9 mouse cellular contexts compared by ENCODE assay signal in genomic region chr5:148952419-148952818, GRCm38 (mm10). TPM values are rescaled to one million over a fixed set of nuclear protein-coding genes. Genes with fewer than 3 reads are reported as not detected.
DNase-seq lines count a peak whose midpoint lies in the region; ATAC-seq and TF ChIP-seq lines count a peak whose summit lies in the region.
"Had no signal": no experiment of that assay in that cellular context is flagged by ENCODE, and none has a peak within 500 bp of the region (broad histone marks: within the 10 kb centered on the region; RNA-seq: fewer than 3 reads in every experiment).

No protein-coding gene starts in this region.

- H3K27me3 ChIP-seq in heart, embryonic 12.5 days (replicated peaks), result no peaks in the 10 kb centered on the region
- peaks cover 11% of the 10 kb centered on the region; the same call in 1 of the 2 replicates for H3K27me3 ChIP-seq in E14TG2a.4 (ENCODE audit: insufficient read depth, low read length)
- H3K27me3 ChIP-seq in limb, embryonic 10.5 days (ENCODE audit: low read depth, poor library complexity, severe bottlenecking), result no peaks in the 10 kb centered on the region

- H3K4me1 ChIP-seq in heart, embryonic 12.5 days (replicated peaks), result 0 out of 2 replicates have a peak, but pooled peaks cover 7% of the 10 kb centered on the region
- peaks cover 52% of the 10 kb centered on the region for H3K4me1 ChIP-seq in E14TG2a.4 (replicated peaks; ENCODE audit: low read depth, low read length)
- peaks cover 35% of the 10 kb centered on the region for H3K4me1 ChIP-seq in limb, embryonic 10.5 days

- H3K4me3 ChIP-seq in heart, embryonic 12.5 days, result no peak overlapping the region
- no peak overlapping the region for H3K4me3 ChIP-seq in E14TG2a.4 (replicated peaks; ENCODE audit: low read length)
- H3K4me3 ChIP-seq in limb, embryonic 10.5 days, result no peak overlapping the region

- H3K9me3 ChIP-seq in heart, embryonic 12.5 days (replicated peaks), result peaks cover 8% of the 10 kb centered on the region; the same call in 1 of the 2 replicates
- no peaks in the 10 kb centered on the region for H3K9me3 ChIP-seq in E14TG2a.4 (ENCODE audit: low read length)
- H3K9me3 ChIP-seq in limb, embryonic 10.5 days (replicated peaks), result no peaks in the 10 kb centered on the region

- no peaks in the 10 kb centered on the region for H3K36me3 ChIP-seq in heart, embryonic 12.5 days
- no peaks in the 10 kb centered on the region for H3K36me3 ChIP-seq in E14TG2a.4 (ENCODE audit: insufficient read depth, low read length)
- H3K36me3 ChIP-seq in limb, embryonic 10.5 days, result peaks cover 2% of the 10 kb centered on the region; the same call in 1 of the 2 replicates

- ATAC-seq in heart, embryonic 12.5 days (ENCODE audit: insufficient number of reproducible peaks, low FRiP score), result no peak

- TF ChIP-seq CTCF in E14TG2a.4 (conservative IDR thresholded peaks at IDR 0.05; ENCODE audit: low read length), result peak; percentile 86

- peak; percentile 20 to 73 for DNase-seq in heart, adult 18-20 months
- peak; percentile 42 for DNase-seq in 3134 (ENCODE audit: extremely low read depth, insufficient read length, low spot score)
- DNase-seq in limb, embryonic 10.5 days (ENCODE audit: low spot score), result peak; percentile 63
- peak; percentile 23 to 54 for DNase-seq in spleen, postnatal 36 days (ENCODE audit: low spot score in 2 of 2)
- DNase-seq in layer of hippocampus, postnatal 14 days (ENCODE audit: low spot score in 2 of 2), result no peak
- no peak for DNase-seq in layer of hippocampus, adult 9-11 months

- no peak overlapping the region for H3K4me2 ChIP-seq in heart, embryonic 12.5 days

- WGBS in heart, embryonic 12.5 days, result 48% methylated on average over 6 of the region's 6 CpGs
- 49% methylated on average over 6 of the region's 6 CpGs for WGBS in limb, embryonic 10.5 days

- H3K9ac ChIP-seq in heart, embryonic 12.5 days, result no peak overlapping the region

- H3K27ac ChIP-seq in heart, embryonic 12.5 days (ENCODE audit: poor library complexity, severe bottlenecking), result no peak overlapping the region
- H3K27ac ChIP-seq in limb, embryonic 10.5 days, result no peak overlapping the region

RNA-seq across cellular contexts. Expression of gene Katnal1, which starts 23.3 kb away (rescaled TPM):
- 10 to 100 TPM; 10.7 to 10.8 TPM for total RNA-seq in heart, adult 18-20 months (2021)
- polyA plus RNA-seq in heart, embryonic 12.5 days (2016; fragmentation: Nextera tagmentation; extraction: Ambion mirVana), result 17.1 and 19.2 TPM in 2 replicates
- 15.4 and 19.3 TPM in 2 replicates for polyA plus RNA-seq in limb, embryonic 10.5 days (2016; fragmentation: Nextera tagmentation; extraction: Ambion mirVana)
- 10 to 100 TPM; 51.0 to 52.2 TPM for total RNA-seq in layer of hippocampus, postnatal 14 days (2021)

RNA-seq across cellular contexts. Expression of gene Gm42791, which starts 42.5 kb away (rescaled TPM):
- 1 to 10 TPM; 2.7 to 5.3 TPM for total RNA-seq in heart, adult 18-20 months (2021)
- 0.45 TPM in 1 of 2 replicates, not detected in the other for polyA plus RNA-seq in heart, embryonic 12.5 days (2016; fragmentation: Nextera tagmentation; extraction: Ambion mirVana)
- 0.85 TPM in 1 of 2 replicates, not detected in the other for polyA plus RNA-seq in limb, embryonic 10.5 days (2016; fragmentation: Nextera tagmentation; extraction: Ambion mirVana)
- total RNA-seq in layer of hippocampus, postnatal 14 days (2021), result 10 to 100 TPM; 15.2 to 18.0 TPM
- polyA plus RNA-seq: large intestine, adult 2 months had no signal

Comparison
In these comparisons a context has a peak if more than half of its experiments do, and no peak if none do; other contexts are left out.
1. DNase-seq: peak in heart, adult 18-20 months (2 of 2), 3134 (single experiment), limb, embryonic 10.5 days (single experiment) and spleen, postnatal 36 days (2 of 2); none in layer of hippocampus, postnatal 14 days (0 of 2) and layer of hippocampus, adult 9-11 months (single experiment).
2. RNA of gene Katnal1, which starts 23.3 kb away (total RNA-seq): 51.0 to 52.2 TPM in layer of hippocampus, postnatal 14 days; 10.7 to 10.8 TPM in heart, adult 18-20 months; every median in the first group is over 4 times any median in the second.